Mouse (Mus musculus) limb, embryonic 14.5 days (tissue): ENCODE measurements around the gene Vps54. TPM values are rescaled to one million over a fixed set of nuclear protein-coding genes. Genes with fewer than 3 reads are reported as not detected.

Experiments used
- ATAC-seq: fragments of 200-750 bp; cut with Nextera tagmentation; 2 replicates; pipeline ENCODE4 v1.8.0; 2017; ENCODE audit warnings: low read depth, moderate number of reproducible peaks, moderate TSS enrichment; ENCODE audit not compliant: low FRiP score
- DNase-seq: peaks from one replicate; pipeline ENCODE4 v3.0.0-alpha.2; 2015; ENCODE audit warnings: low spot score
- H3K27ac ChIP-seq: fragments of 300-500 bp; sonication (generic); replicated peaks from 2 replicates; pipeline ENCODE4 v1.5.1; 2014; ENCODE audit warnings: low read depth, mild to moderate bottlenecking, low read length, moderate library complexity, mixed read lengths
- H3K27me3 ChIP-seq: fragments of 300-500 bp; sonication (generic); 2 replicates; pipeline ENCODE4 v1.6.1; 2014; ENCODE audit warnings: low read length, mixed read lengths; ENCODE audit not compliant: control insufficient read depth, insufficient read depth
- H3K36me3 ChIP-seq: fragments of 300-500 bp; sonication (generic); 2 replicates; pipeline ENCODE4 v1.6.1; 2014; ENCODE audit warnings: mild to moderate bottlenecking, low read length, moderate library complexity, mixed read lengths; ENCODE audit not compliant: control insufficient read depth, insufficient read depth
- H3K4me1 ChIP-seq: fragments of 300-500 bp; sonication (generic); 2 replicates; pipeline ENCODE4 v1.6.1; 2014; ENCODE audit warnings: antibody characterized with exemption, low read length, mixed read lengths; ENCODE audit not compliant: control insufficient read depth, insufficient read depth
- H3K4me2 ChIP-seq: fragments of 300-500 bp; sonication (generic); replicated peaks from 2 replicates; pipeline ENCODE4 v1.6.1; 2014; ENCODE audit warnings: low read depth, mild to moderate bottlenecking, low read length, moderate library complexity; ENCODE audit not compliant: severe bottlenecking
- H3K4me3 ChIP-seq: fragments of 300-500 bp; sonication (generic); replicated peaks from 2 replicates; pipeline ENCODE4 v1.5.1; 2014; ENCODE audit warnings: low read length
- H3K9ac ChIP-seq: fragments of 300-500 bp; sonication (generic); 2 replicates; pipeline ENCODE4 v1.6.1; 2014; ENCODE audit warnings: mild to moderate bottlenecking, low read depth, low read length, moderate library complexity; ENCODE audit not compliant: severe bottlenecking
- H3K9me3 ChIP-seq: fragments of 300-500 bp; sonication (generic); 2 replicates; pipeline ENCODE4 v1.6.1; 2016; ENCODE audit warnings: low read length; ENCODE audit not compliant: control insufficient read depth
- POLR2A ChIP-seq: fragments of 200-500 bp; IDR thresholded peaks from 2 replicates; pipeline ENCODE4 v1.8.0; 2012; ENCODE audit warnings: inconsistent platforms, mild to moderate bottlenecking, moderate library complexity, borderline replicate concordance; ENCODE audit not compliant: insufficient read depth, insufficient read length; ENCODE audit errors: extremely low read depth
- WGBS: fragments of 180-500 bp; shearing (Covaris S2); extraction: QIAGEN DNeasy Blood & Tissue Kit; methylation state at CpG from one replicate; pipeline ENCODE4 v1.1.7; 2014; 5-methylcytosine and 5-hydroxymethylcytosine counted together
- polyA plus RNA-seq, 2 experiments: library from polyadenylated mRNA; depleted of rRNA in 1 of 2; stranded (reverse) in 1 of 2; unstranded in 1 of 2; fragments of >200 nt; fragmentation: Nextera tagmentation in 1 of 2; extraction: Ambion mirVana in 1 of 2; gene quantifications; 2 replicates each; pipeline versions ENCODE4 v1.2.1 to v1.2.3; 2012 to 2014

The Vps54 gene
- polyA plus RNA-seq, 2 experiments: 15.3 to 28.6 TPM

DNA sequence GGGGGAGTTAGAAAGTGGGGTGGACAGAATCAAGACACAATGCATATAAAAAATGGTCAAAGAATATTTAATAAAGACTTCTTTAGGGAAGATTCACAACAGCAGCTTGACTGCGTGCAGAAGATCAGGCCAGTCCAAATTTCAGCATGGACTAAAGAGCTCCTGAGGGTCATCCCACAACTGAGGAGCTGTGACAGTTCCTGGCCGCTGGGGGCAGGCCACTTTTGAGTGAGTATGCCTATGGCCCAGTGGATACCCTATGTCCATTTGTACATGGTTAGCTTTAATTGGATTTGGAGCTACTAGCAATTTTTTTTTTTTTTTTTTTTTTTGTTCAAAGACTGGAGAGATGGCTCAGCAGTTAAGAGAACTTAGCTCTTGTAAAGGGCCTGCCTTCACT, 87.7 kb downstream of the Vps54 start:
- H3K4me1 ChIP-seq: no peaks in the 10 kb centered on the region
- WGBS: 57% methylated on average over 2 of the region's 2 CpGs
- DNase-seq: no peak
- no peak for TF ChIP-seq POLR2A
- peaks cover 71% of the 10 kb centered on the region for H3K36me3 ChIP-seq
- H3K27me3 ChIP-seq: no peaks in the 10 kb centered on the region
- no peaks in the 10 kb centered on the region for H3K9me3 ChIP-seq
- no peak overlapping the region for H3K27ac ChIP-seq
- no peak overlapping the region for H3K4me2 ChIP-seq
- H3K4me3 ChIP-seq: no peak overlapping the region
- ATAC-seq: peak; percentile 39; the same call in 1 of the 2 replicates
- no peak overlapping the region for H3K9ac ChIP-seq

DNA sequence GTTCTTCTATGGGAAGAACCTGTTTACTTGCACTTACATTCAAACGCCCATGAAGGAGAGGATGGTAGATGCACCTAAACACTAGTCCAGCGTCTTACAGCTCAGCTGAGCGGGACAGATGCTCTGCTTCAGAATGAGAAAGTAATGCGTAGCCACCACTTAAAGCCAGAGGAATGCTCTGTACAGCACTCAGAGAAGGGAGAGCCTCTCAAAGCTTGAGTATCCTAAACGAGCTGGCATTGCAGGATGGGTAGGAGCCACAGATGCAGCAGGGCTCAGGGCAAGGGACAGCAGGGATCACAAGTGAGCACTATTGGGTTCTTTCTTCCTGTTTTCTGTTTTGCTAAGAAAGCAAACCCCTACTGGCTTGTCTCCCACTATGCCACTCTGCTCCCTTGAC, 88.4 kb downstream of the Vps54 start:
- Histone ChIP-seq H3K4me1 (no peaks in the 10 kb centered on the region), H3K4me3 (no peak overlapping the region), H3K9me3 (no peaks in the 10 kb centered on the region), H3K27me3 (no peaks in the 10 kb centered on the region), H3K36me3 (peaks cover 68% of the 10 kb centered on the region), H3K4me2 (no peak overlapping the region), H3K9ac (no peak overlapping the region), H3K27ac (no peak overlapping the region)
- ATAC-seq (no peak), DNase-seq (no peak)
- TF ChIP-seq POLR2A: no peak
- 91% methylated on average over 5 of the region's 5 CpGs for WGBS

DNA sequence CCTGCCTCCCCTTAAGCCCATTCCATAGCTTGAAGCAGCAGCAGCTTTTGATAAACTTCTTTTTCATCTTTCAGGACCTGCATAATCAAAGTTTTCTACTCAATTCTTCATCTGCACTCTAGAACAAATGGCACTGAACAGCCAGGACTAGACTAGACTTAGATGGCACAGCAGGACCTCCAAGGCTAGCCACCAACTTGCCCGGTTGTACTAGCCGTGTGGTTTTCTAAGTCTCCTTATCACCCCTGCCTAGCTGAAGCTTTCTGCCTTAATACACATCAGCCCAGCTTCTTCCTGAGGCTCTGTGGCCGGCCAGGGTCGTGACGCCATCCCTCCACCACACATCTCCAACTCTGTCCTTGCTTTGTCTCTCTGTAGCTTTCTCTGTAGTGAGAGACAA, 89.1 kb downstream of the Vps54 start:
- Histone ChIP-seq H3K4me2 (no peak overlapping the region), H3K36me3 (peaks cover 67% of the 10 kb centered on the region), H3K9me3 (no peaks in the 10 kb centered on the region), H3K4me3 (no peak overlapping the region), H3K27me3 (no peaks in the 10 kb centered on the region), H3K4me1 (no peaks in the 10 kb centered on the region), H3K9ac (no peak overlapping the region), H3K27ac (no peak overlapping the region)
- ATAC-seq (no peak), DNase-seq (no peak)
- 91% methylated on average over 5 of the region's 5 CpGs for WGBS
- no peak for TF ChIP-seq POLR2A

DNA sequence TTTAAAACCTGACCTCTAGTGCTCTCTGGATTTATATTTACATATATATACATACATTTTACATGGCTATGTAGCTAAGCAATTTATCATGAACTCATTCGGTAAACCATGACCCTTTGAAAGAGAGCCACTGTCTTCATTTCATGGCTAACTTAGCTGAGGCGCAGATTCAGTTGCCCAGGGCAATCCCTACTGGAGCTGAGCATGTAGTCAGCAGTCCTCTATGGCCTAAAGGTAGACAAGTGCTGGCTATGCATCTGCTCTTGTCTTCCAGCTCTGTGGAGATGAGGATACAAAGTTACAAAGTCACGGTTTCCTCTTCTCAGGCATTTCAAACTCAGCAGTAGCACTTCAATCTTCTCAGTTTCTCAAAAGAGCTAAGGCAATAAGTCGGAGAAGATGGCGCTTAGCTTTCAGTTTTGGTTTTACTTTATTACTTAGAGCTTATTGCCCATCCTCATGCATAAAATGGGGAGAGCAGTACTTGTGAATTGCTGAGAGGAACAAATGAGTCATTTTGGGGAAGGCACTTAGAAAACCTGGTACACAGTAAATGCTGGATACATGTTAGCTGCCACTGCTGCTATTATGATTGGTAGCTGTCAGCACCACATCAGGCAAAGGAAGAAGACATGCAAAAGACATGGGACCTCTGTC, 93.7 kb downstream of the Vps54 start:
- Histone ChIP-seq H3K27ac (no peak overlapping the region), H3K9ac (no peak overlapping the region), H3K4me1 (no peaks in the 10 kb centered on the region), H3K27me3 (no peaks in the 10 kb centered on the region), H3K9me3 (no peaks in the 10 kb centered on the region), H3K4me2 (no peak overlapping the region), H3K4me3 (no peak overlapping the region), H3K36me3 (peaks cover 38% of the 10 kb centered on the region)
- ATAC-seq (no peak), DNase-seq (no peak)
- 89% methylated on average over 5 of the region's 5 CpGs for WGBS
- TF ChIP-seq POLR2A: no peak

DNA sequence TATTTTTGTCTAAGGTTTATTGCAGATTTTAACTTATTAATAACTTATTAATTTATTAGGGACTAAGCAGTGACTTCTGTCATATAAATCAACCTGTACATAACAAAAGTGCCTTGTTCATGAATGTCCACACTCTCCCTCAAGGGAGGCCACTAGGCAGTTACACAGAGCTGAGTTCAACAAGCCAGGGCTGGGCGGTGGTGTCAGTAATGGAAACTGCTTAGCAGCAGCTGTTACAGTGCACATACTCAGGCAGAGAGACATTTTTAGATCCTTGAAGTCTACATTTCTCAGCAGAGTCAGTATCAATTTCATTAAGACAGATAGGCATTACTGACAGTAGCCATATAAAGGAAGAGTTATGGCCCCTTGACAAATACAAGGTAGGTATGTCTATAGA, 98.8 kb downstream of the Vps54 start:
- Histone ChIP-seq H3K27ac (no peak overlapping the region), H3K9ac (no peak overlapping the region), H3K4me3 (no peak overlapping the region), H3K27me3 (no peaks in the 10 kb centered on the region), H3K9me3 (no peaks in the 10 kb centered on the region), H3K4me1 (no peaks in the 10 kb centered on the region), H3K4me2 (no peak overlapping the region), H3K36me3 (peaks cover 14% of the 10 kb centered on the region)
- DNase-seq (no peak), ATAC-seq (peak; percentile 62)
- TF ChIP-seq POLR2A: no peak
- 88% methylated on average over 1 of the region's 1 CpGs for WGBS
